Mouse (Mus musculus): ENCODE results near the gene Fadd. TPM values are rescaled to one million over a fixed set of nuclear protein-coding genes. Genes with fewer than 3 reads are reported as not detected.

Fadd gene
- polyA plus RNA-seq, 1 experiment from 2014 or later: 12.0 TPM

- WGBS: 85% methylated on average over 7 of the region's 7 CpGs
- no peak overlapping the region for H3K4me3 ChIP-seq
- H3K36me3 ChIP-seq (replicated peaks): no peaks in the 10 kb centered on the region
- no peak for DNase-seq (ENCODE audit: low spot score)
- H3K27me3 ChIP-seq (replicated peaks; ENCODE audit: low read depth, poor library complexity, severe bottlenecking): peaks cover 13% of the 10 kb centered on the region
- H3K4me1 ChIP-seq: peaks cover 4% of the 10 kb centered on the region
- no peak overlapping the region for H3K27ac ChIP-seq (replicated peaks)
- H3K9me3 ChIP-seq: no peaks in the 10 kb centered on the region
These were observed 12.8 kb downstream of the Fadd start for GRCm38 (mm10) chr7:144569428-144569827.

- Histone ChIP-seq H3K27me3 (replicated peaks; ENCODE audit: low read depth, poor library complexity, severe bottlenecking) (peaks cover 27% of the 10 kb centered on the region), H3K36me3 (replicated peaks) (no peaks in the 10 kb centered on the region), H3K4me3 (no peak overlapping the region), H3K27ac (replicated peaks) (no peak overlapping the region), H3K4me1 (peaks cover 14% of the 10 kb centered on the region), H3K9me3 (no peaks in the 10 kb centered on the region)
- no peak for DNase-seq (ENCODE audit: low spot score)
These were observed 14.2 kb downstream of the Fadd start for GRCm38 (mm10) chr7:144568091-144568490.

- Histone ChIP-seq H3K9me3 (no peaks in the 10 kb centered on the region), H3K27ac (replicated peaks) (no peak overlapping the region), H3K27me3 (replicated peaks; ENCODE audit: low read depth, poor library complexity, severe bottlenecking) (peaks cover 31% of the 10 kb centered on the region), H3K4me1 (peaks cover 16% of the 10 kb centered on the region), H3K4me3 (no peak overlapping the region), H3K36me3 (replicated peaks) (no peaks in the 10 kb centered on the region)
- WGBS: 71% methylated on average over 3 of the region's 3 CpGs
- no peak for DNase-seq (ENCODE audit: low spot score)
These were observed 15.2 kb downstream of the Fadd start for GRCm38 (mm10) chr7:144566921-144567682.

GRCm38 (mm10) chr7:144563456-144564155, 18.7 kb downstream of the Fadd start:
- H3K9me3 ChIP-seq: no peaks in the 10 kb centered on the region
- H3K27me3 ChIP-seq (replicated peaks; ENCODE audit: low read depth, poor library complexity, severe bottlenecking): peaks cover 47% of the 10 kb centered on the region
- H3K4me1 ChIP-seq: peaks cover 20% of the 10 kb centered on the region
- H3K36me3 ChIP-seq (replicated peaks): no peaks in the 10 kb centered on the region
- H3K27ac ChIP-seq (replicated peaks): no peak overlapping the region
- no peak for DNase-seq (ENCODE audit: low spot score)
- H3K4me3 ChIP-seq: no peak overlapping the region
- 60% methylated on average over 9 of the region's 9 CpGs for WGBS

GRCm38 (mm10) chr7:144562016-144562415, 20.2 kb downstream of the Fadd start:
- Histone ChIP-seq H3K27ac (replicated peaks) (no peak overlapping the region), H3K27me3 (replicated peaks; ENCODE audit: low read depth, poor library complexity, severe bottlenecking) (peaks cover 49% of the 10 kb centered on the region), H3K9me3 (no peaks in the 10 kb centered on the region), H3K4me3 (no peak overlapping the region), H3K36me3 (replicated peaks) (no peaks in the 10 kb centered on the region), H3K4me1 (peaks cover 21% of the 10 kb centered on the region)
- 3% methylated on average over 3 of the region's 3 CpGs for WGBS
- no peak for DNase-seq (ENCODE audit: low spot score)

- peaks cover 23% of the 10 kb centered on the region for H3K4me1 ChIP-seq
- H3K27me3 ChIP-seq (replicated peaks; ENCODE audit: low read depth, poor library complexity, severe bottlenecking): peaks cover 45% of the 10 kb centered on the region
- H3K4me3 ChIP-seq: no peak overlapping the region
- H3K27ac ChIP-seq (replicated peaks): no peak overlapping the region
- WGBS: 85% methylated on average over 4 of the region's 4 CpGs
- no peaks in the 10 kb centered on the region for H3K9me3 ChIP-seq
- DNase-seq (ENCODE audit: low spot score): no peak
- H3K36me3 ChIP-seq (replicated peaks): no peaks in the 10 kb centered on the region
These were observed 21.7 kb downstream of the Fadd start for GRCm38 (mm10) chr7:144560594-144560993.

- WGBS: 50% methylated on average over 6 of the region's 6 CpGs
- peaks cover 42% of the 10 kb centered on the region for H3K27me3 ChIP-seq (replicated peaks; ENCODE audit: low read depth, poor library complexity, severe bottlenecking)
These were observed 23.7 kb downstream of the Fadd start for GRCm38 (mm10) chr7:144558552-144558951.

GRCm38 (mm10) chr7:144554123-144554472, 28.2 kb downstream of the Fadd start:
- DNase-seq (ENCODE audit: low spot score): no peak
- no peaks in the 10 kb centered on the region for H3K9me3 ChIP-seq
- H3K4me3 ChIP-seq: peak overlapping the region; percentile 86
- peaks cover 17% of the 10 kb centered on the region for H3K27me3 ChIP-seq (replicated peaks; ENCODE audit: low read depth, poor library complexity, severe bottlenecking)
- peaks cover 29% of the 10 kb centered on the region for H3K4me1 ChIP-seq
- peak overlapping the region; percentile 92 for H3K27ac ChIP-seq (replicated peaks)
- 24% methylated on average over 8 of the region's 8 CpGs for WGBS
- peaks cover 31% of the 10 kb centered on the region for H3K36me3 ChIP-seq (replicated peaks)

More at GRCm38 (mm10) chr7:144558552-144558951, 23.7 kb downstream of the Fadd start:
- Histone ChIP-seq H3K27ac (replicated peaks) (no peak overlapping the region), H3K36me3 (replicated peaks) (no peaks in the 10 kb centered on the region), H3K9me3 (no peaks in the 10 kb centered on the region), H3K4me1 (peaks cover 16% of the 10 kb centered on the region), H3K4me3 (no peak overlapping the region)
- no peak for DNase-seq (ENCODE audit: low spot score)

GRCm38 (mm10) chr7:144553237-144554122, 28.8 kb downstream of the Fadd start, which contains the start of gene Ppfia1:
TSS of gene Ppfia1 (minus strand) at chr7:144553729.
- peak within 1 kb of the TSS; percentile 92 for H3K27ac ChIP-seq (replicated peaks)
- peak; percentile 98 for DNase-seq (ENCODE audit: low spot score)
- peaks cover 17% of the 10 kb centered on the region for H3K27me3 ChIP-seq (replicated peaks; ENCODE audit: low read depth, poor library complexity, severe bottlenecking)
- no peaks in the 10 kb centered on the region for H3K9me3 ChIP-seq
- peaks cover 29% of the 10 kb centered on the region for H3K4me1 ChIP-seq
- under 1% methylated on average over 97 of the region's 97 CpGs for WGBS
- peaks cover 37% of the 10 kb centered on the region for H3K36me3 ChIP-seq (replicated peaks)
- H3K4me3 ChIP-seq: peak within 1 kb of the TSS; percentile 86

- Histone ChIP-seq H3K4me3 (peak overlapping the region; percentile 86), H3K4me1 (peaks cover 29% of the 10 kb centered on the region), H3K36me3 (replicated peaks) (peaks cover 48% of the 10 kb centered on the region), H3K27ac (replicated peaks) (no peak overlapping the region), H3K9me3 (no peaks in the 10 kb centered on the region), H3K27me3 (replicated peaks; ENCODE audit: low read depth, poor library complexity, severe bottlenecking) (peaks cover 16% of the 10 kb centered on the region)
- DNase-seq (ENCODE audit: low spot score): no peak
- 90% methylated on average over 8 of the region's 8 CpGs for WGBS
These were observed 30.0 kb downstream of the Fadd start for GRCm38 (mm10) chr7:144552274-144552673.

GRCm38 (mm10) chr7:144550811-144551210, 31.5 kb downstream of the Fadd start:
- Histone ChIP-seq H3K27ac (replicated peaks) (no peak overlapping the region), H3K9me3 (no peaks in the 10 kb centered on the region), H3K4me3 (no peak overlapping the region), H3K27me3 (replicated peaks; ENCODE audit: low read depth, poor library complexity, severe bottlenecking) (peaks cover 9% of the 10 kb centered on the region), H3K4me1 (peaks cover 26% of the 10 kb centered on the region), H3K36me3 (replicated peaks) (peaks cover 62% of the 10 kb centered on the region)
- WGBS: 85% methylated on average over 1 of the region's 1 CpGs
- DNase-seq (ENCODE audit: low spot score): no peak

GRCm38 (mm10) chr7:144549904-144550566, 32.2 kb downstream of the Fadd start:
- no peak overlapping the region for H3K27ac ChIP-seq (replicated peaks)
- H3K4me1 ChIP-seq: peaks cover 26% of the 10 kb centered on the region
- 97% methylated on average over 2 of the region's 2 CpGs for WGBS
- no peak for DNase-seq (ENCODE audit: low spot score)
- H3K36me3 ChIP-seq (replicated peaks): peaks cover 69% of the 10 kb centered on the region
- H3K27me3 ChIP-seq (replicated peaks; ENCODE audit: low read depth, poor library complexity, severe bottlenecking): peaks cover 5% of the 10 kb centered on the region
- no peak overlapping the region for H3K4me3 ChIP-seq
- H3K9me3 ChIP-seq: no peaks in the 10 kb centered on the region

Data from embryonic facial prominence, embryonic 10.5 days (tissue).